Comparison of ENCODE assay signal across 7 mouse cellular contexts in genomic region chr11:75781919-75782318, GRCm38 (mm10). TPM values are rescaled to one million over a fixed set of nuclear protein-coding genes. Genes with fewer than 3 reads are reported as not detected.
DNase-seq lines count a peak whose midpoint lies in the region.

No protein-coding gene starts in this region.

- DNase-seq in CD8-positive naive resting alpha-beta T cell, adult 2 months (ENCODE audit: low read depth in 2 of 2, low spot score in 2 of 2) = peak; percentile 46 to 55
- peak; percentile 78 for DNase-seq in ZHBTc4 (ENCODE audit: low read depth, low spot score)
- DNase-seq in embryo, embryonic 10 days (ENCODE audit: low spot score) = peak; percentile 88
- peak; percentile 59 for DNase-seq in heart, adult 8-10 months (ENCODE audit: low spot score)
- DNase-seq in kidney, postnatal 14 days = peak; percentile 88
- DNase-seq in lung, postnatal 14 days = peak; percentile 78
- DNase-seq in right cerebral cortex, postnatal 10 days (ENCODE audit: low spot score in 2 of 2) = peak; percentile 76 to 77

RNA-seq across cellular contexts. Expression of gene Doc2b, which starts 13.9 kb away (rescaled TPM):
- under 1 TPM; 0.23 to 1.00 (median 0.64) TPM for total RNA-seq in heart, adult 8-10 months (2022)

RNA-seq across cellular contexts. Expression of gene Ywhae, which starts 49.2 kb away (rescaled TPM):
- 100 to 1,000 TPM; 471 to 532 (median 523) TPM for total RNA-seq in heart, adult 8-10 months (2022)

Comparison
In these comparisons a context has a peak if more than half of its experiments do, and no peak if none do; other contexts are left out.
1. Peak in every context shown above with its lines: DNase-seq.